Mouse (Mus musculus) splenic B cell, adult 2 months (primary cell): ENCODE measurements around the gene Olfr153.
"Not testable (repeated sequence)": the region's sequence is repeated elsewhere in the genome, so short reads cannot be mapped to it uniquely, and the experiment has no call there.

Experiments used
- DNase-seq: peaks from one replicate; pipeline ENCODE4 v3.0.0-alpha.2; 2011; ENCODE audit warnings: low read depth, low spot score
- H3K27me3 ChIP-seq: 2 replicates; pipeline ENCODE4 v1.6.1; 2012; ENCODE audit warnings: mild to moderate bottlenecking, low read length, moderate library complexity, mixed read lengths; ENCODE audit not compliant: control insufficient read depth, poor library complexity, insufficient read depth, severe bottlenecking
- H3K36me3 ChIP-seq: 2 replicates; pipeline ENCODE4 v1.6.1; 2012; ENCODE audit warnings: mild to moderate bottlenecking, low read length, moderate library complexity, mixed read lengths; ENCODE audit not compliant: control insufficient read depth, poor library complexity, insufficient read depth, severe bottlenecking

Olfr153 gene

DNA sequence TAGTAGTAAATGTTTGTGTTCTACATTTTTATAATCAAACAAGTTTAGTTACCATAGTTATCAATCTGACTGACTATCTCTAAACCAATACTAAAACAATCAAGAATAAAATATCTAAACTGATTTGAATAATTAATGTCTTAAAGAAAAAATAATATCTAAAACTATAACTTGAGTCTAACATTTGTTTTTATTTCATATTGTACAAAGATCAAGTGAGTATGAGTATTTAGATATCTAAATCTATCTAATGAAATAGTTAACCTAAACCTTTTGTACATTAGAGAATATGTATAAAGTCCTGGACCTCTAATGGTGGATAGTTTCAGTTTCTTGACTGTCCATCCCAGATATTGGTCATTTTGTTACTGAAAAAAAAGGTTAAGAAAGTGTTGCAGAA is at the start of gene Olfr153:
Olfr153 (plus strand) TSS at position 301 of the 400 bp plus-strand sequence.
- DNase-seq = no peak
- H3K36me3 ChIP-seq = no peaks in the 10 kb centered on the region

DNA sequence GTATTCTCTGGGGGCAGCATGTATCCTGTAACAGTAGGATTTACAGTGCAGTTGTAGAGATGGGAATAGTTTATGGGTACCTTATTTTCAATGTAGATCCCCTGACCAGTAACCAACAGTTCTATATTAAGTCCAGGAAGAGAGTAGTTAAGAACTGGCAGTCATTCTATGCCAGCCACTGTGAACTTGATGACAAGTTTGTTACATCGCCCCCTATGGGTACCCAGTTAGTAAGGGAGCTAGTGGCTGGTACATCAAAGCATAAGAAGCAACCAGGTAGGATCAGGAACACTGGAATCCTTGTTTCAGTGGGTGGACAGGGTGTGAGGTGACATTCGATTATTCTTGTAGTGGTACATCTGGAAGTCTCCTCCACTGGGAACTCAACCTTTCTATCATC is 49.3 kb upstream of the Olfr153 start:
- Histone ChIP-seq H3K27me3 (no peaks in the 10 kb centered on the region), H3K36me3 (no peaks in the 10 kb centered on the region)
- no peak for DNase-seq

More for the DNA sequence above, at the start of gene Olfr153:
- no peaks in the 10 kb centered on the region for H3K27me3 ChIP-seq

DNA sequence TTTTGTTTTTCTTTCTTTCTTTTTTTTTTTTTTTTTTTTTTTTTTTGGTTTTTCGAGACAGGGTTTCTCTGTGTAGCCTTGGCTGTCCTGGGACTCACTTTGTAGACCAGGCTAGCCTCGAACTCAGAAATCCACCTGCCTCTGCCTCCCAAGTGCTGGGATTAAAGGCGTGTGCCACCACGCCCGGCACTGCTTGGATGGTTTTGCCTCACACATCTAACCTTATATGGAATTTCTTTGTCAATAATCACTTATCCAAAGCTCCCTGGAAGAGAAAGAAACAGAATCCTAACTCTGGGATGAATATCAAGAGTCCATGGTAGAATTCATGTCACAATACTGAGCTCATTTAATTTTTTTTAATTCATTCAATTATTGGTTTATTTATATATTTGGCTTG is 34.6 kb upstream of the Olfr153 start, which contains the start of gene Pramel7:
Pramel7 (minus strand) TSS at position 101 of the 400 bp plus-strand sequence.
- not testable (repeated sequence) for DNase-seq, H3K27me3 ChIP-seq, H3K36me3 ChIP-seq

GRCm38 (mm10) chr2:87506265-87506664 is 25.3 kb upstream of the Olfr153 start, which contains the start of gene Pramel6:
Gene Pramel6 (plus strand): TSS chr2:87506565.
- DNase-seq = no peak
- Histone ChIP-seq H3K36me3 (no peaks in the 10 kb centered on the region), H3K27me3 (no peaks in the 10 kb centered on the region)

- H3K36me3 ChIP-seq = no peaks in the 10 kb centered on the region
- no peaks in the 10 kb centered on the region for H3K27me3 ChIP-seq
- no peak for DNase-seq
These were observed 16.6 kb upstream of the Olfr153 start for GRCm38 (mm10) chr2:87515046-87515445.

- no peak for DNase-seq
- no peaks in the 10 kb centered on the region for H3K27me3 ChIP-seq
- H3K36me3 ChIP-seq = no peaks in the 10 kb centered on the region
These were observed 16.0 kb upstream of the Olfr153 start for GRCm38 (mm10) chr2:87515457-87516060.

DNA sequence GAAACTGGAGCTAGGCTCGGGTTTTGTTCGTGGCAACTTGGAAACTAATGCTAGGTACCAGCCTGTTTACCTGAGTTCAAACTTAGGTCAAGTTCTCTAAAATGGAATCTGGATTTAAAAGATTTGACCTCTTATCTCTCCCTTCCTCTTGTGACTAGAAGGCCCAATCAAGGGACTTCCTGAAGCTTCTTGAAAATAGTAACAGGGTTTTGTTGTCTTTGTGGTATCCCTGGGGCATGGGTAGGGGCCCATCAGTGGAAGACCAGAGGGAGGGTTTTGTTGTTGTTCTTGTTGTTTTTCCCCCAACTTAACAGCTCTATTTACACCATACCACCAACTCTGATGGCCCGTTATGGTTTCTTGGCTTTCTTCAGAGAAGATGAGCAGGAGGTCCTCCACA is 15.0 kb upstream of the Olfr153 start:
- no peak for DNase-seq

GRCm38 (mm10) chr2:87520651-87521050 is 10.9 kb upstream of the Olfr153 start:
- no peaks in the 10 kb centered on the region for H3K36me3 ChIP-seq
- DNase-seq = no peak
- H3K27me3 ChIP-seq = no peaks in the 10 kb centered on the region

More for the DNA sequence above, 15.0 kb upstream of the Olfr153 start:
- no peaks in the 10 kb centered on the region for H3K27me3 ChIP-seq
- H3K36me3 ChIP-seq = no peaks in the 10 kb centered on the region

- not testable (repeated sequence) for H3K27me3 ChIP-seq, DNase-seq, H3K36me3 ChIP-seq
These were observed 5.5 kb upstream of the Olfr153 start for GRCm38 (mm10) chr2:87525899-87526616.

DNA sequence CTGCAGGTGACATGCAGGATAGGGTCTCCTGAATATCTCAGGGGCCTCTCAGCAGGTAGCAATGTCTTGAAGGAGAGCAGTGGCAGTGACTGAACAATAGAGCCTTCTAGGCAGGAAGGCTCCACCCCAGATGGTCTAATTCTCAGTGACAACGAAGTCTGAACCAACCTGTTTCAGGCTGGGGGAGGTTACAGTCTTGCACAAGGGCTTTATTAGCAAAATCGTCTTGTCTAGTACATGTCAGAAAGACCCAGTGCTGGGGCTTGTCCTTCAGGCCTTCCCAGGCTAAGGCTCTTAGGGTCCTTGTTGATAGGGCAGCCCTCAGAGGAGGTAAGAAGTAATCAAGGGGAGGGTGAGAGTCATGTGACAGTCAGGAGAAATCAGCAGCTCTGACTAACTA is 3.2 kb downstream of the Olfr153 start:
- H3K27me3 ChIP-seq = no peaks in the 10 kb centered on the region
- no peak for DNase-seq
- H3K36me3 ChIP-seq = no peaks in the 10 kb centered on the region

GRCm38 (mm10) chr2:87545442-87545841 is 13.8 kb downstream of the Olfr153 start, which contains the start of gene Olfr1128:
Gene Olfr1128 (minus strand): TSS chr2:87545542.
- DNase-seq = no peak
- Histone ChIP-seq H3K27me3 (no peaks in the 10 kb centered on the region), H3K36me3 (no peaks in the 10 kb centered on the region)

GRCm38 (mm10) chr2:87573602-87574001 is 42.0 kb downstream of the Olfr153 start, which contains the start of gene Olfr1129:
Gene Olfr1129 (plus strand): TSS chr2:87573902.
- not testable (repeated sequence) for DNase-seq, H3K27me3 ChIP-seq, H3K36me3 ChIP-seq
